Mouse (Mus musculus) kidney, embryonic 14.5 days (tissue): ENCODE results near the gene Trak1. TPM values are rescaled to one million over a fixed set of nuclear protein-coding genes. Genes with fewer than 3 reads are reported as not detected.

Source experiments
- ATAC-seq: fragments of 200-750 bp; cut with Nextera tagmentation; 2 replicates; pipeline ENCODE4 v1.8.0; 2017; ENCODE audit warnings: moderate number of reproducible peaks, mild to moderate bottlenecking, moderate TSS enrichment, moderate library complexity; ENCODE audit not compliant: low FRiP score, low TSS enrichment
- H3K27ac ChIP-seq: fragments of 300-500 bp; sonication (generic); 2 replicates; pipeline ENCODE4 v1.5.1; 2014; ENCODE audit warnings: low read depth, mild to moderate bottlenecking, low read length, moderate library complexity, mixed read lengths
- H3K27me3 ChIP-seq: fragments of 300-500 bp; sonication (generic); 2 replicates; pipeline ENCODE4 v1.6.1; 2014; ENCODE audit warnings: mild to moderate bottlenecking, low read length; ENCODE audit not compliant: control insufficient read depth, insufficient read depth
- H3K36me3 ChIP-seq: fragments of 300-500 bp; sonication (generic); 2 replicates; pipeline ENCODE4 v1.6.1; 2014; ENCODE audit warnings: low read length, mixed read lengths; ENCODE audit not compliant: control insufficient read depth, insufficient read depth
- H3K4me1 ChIP-seq: fragments of 300-500 bp; sonication (generic); 2 replicates; pipeline ENCODE4 v1.6.1; 2014; ENCODE audit warnings: low read length, mixed read lengths; ENCODE audit not compliant: control insufficient read depth, insufficient read depth
- H3K4me2 ChIP-seq: fragments of 300-500 bp; sonication (generic); replicated peaks from 2 replicates; pipeline ENCODE4 v1.6.1; 2014; ENCODE audit warnings: low read depth, mild to moderate bottlenecking, low read length
- H3K4me3 ChIP-seq: fragments of 300-500 bp; sonication (generic); 2 replicates; pipeline ENCODE4 v1.5.1; 2014; ENCODE audit warnings: mild to moderate bottlenecking, low read length
- H3K9ac ChIP-seq: fragments of 300-500 bp; sonication (generic); 2 replicates; pipeline ENCODE4 v1.6.1; 2014; ENCODE audit warnings: low read depth, mild to moderate bottlenecking, low read length, moderate library complexity
- H3K9me3 ChIP-seq: fragments of 300-500 bp; sonication (generic); 2 replicates; pipeline ENCODE4 v1.6.1; 2016; ENCODE audit warnings: low read length; ENCODE audit not compliant: control insufficient read depth
- WGBS: fragments of 180-500 bp; shearing (Covaris S2); extraction: QIAGEN DNeasy Blood & Tissue Kit; methylation state at CpG from one replicate; pipeline ENCODE4 v1.1.7; 2014; 5-methylcytosine and 5-hydroxymethylcytosine counted together
- polyA plus RNA-seq: library from polyadenylated mRNA; unstranded; fragments of >200 nt; fragmentation: Nextera tagmentation; extraction: Ambion mirVana; gene quantifications from 2 replicates; pipeline ENCODE4 v1.2.1, GENCODE M21; 2014

Gene Trak1
- polyA plus RNA-seq, 1 experiment from 2014 or later: 15.4 TPM

DNA sequence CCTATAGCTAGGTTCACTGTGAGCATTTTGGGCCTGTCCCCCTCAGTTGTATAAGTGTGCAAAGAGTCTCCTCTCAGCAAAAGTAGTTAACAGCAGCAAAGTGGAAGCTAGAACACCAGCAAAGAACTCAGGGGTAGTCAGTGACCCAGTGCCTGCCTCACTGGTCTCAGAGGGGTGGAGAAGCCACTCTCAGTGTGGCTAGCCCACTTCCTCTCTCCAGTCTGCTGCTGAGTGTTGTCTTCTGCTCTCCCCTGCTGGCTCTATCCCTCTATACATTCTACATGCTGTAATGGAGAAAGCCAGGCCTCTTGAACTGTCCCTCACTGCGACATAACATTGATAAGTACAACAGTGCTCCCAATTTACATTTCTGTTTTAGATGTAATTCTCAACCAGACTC is 26.2 kb upstream of the Trak1 start:
- H3K4me1 ChIP-seq: peaks cover under 1% of the 10 kb centered on the region; the same call in 1 of the 2 replicates
- ATAC-seq: no peak
- 93% methylated on average over 1 of the region's 1 CpGs for WGBS
- no peaks in the 10 kb centered on the region for H3K27me3 ChIP-seq
- no peak overlapping the region for H3K4me2 ChIP-seq
- no peak overlapping the region for H3K9ac ChIP-seq
- H3K9me3 ChIP-seq: 0 out of 2 replicates have a peak, but pooled peaks cover 2% of the 10 kb centered on the region
- no peak overlapping the region for H3K27ac ChIP-seq
- H3K4me3 ChIP-seq: no peak overlapping the region
- no peaks in the 10 kb centered on the region for H3K36me3 ChIP-seq

DNA sequence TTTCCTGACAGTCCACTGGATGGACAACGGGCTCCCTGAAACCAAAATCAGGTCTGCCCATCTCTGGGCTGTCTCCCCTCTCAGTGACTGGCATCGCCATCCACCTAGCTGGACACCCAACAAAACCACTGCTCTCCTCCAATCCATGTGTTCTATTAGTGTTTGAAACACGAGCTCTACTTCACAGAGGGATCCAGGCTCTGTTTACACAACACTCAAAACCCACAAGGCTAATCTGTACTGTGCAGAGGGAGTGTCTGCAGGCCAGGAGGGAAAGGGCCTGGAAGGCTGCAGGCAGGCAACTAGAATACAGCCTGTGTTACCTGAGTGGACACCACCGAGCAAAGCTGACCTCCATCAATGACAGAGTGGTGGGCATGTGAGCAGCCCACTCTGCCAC is 25.7 kb upstream of the Trak1 start:
- no peaks in the 10 kb centered on the region for H3K36me3 ChIP-seq
- H3K9ac ChIP-seq: no peak overlapping the region
- 58% methylated on average over 4 of the region's 4 CpGs for WGBS
- H3K27me3 ChIP-seq: no peaks in the 10 kb centered on the region
- peaks cover 5% of the 10 kb centered on the region; the same call in 1 of the 2 replicates for H3K4me1 ChIP-seq
- no peak overlapping the region for H3K27ac ChIP-seq
- ATAC-seq: 0 out of 2 replicates have a peak, but pooled peaks have one; percentile 28
- no peak overlapping the region for H3K4me2 ChIP-seq
- H3K9me3 ChIP-seq: 0 out of 2 replicates have a peak, but pooled peaks cover 2% of the 10 kb centered on the region
- H3K4me3 ChIP-seq: no peak overlapping the region

DNA sequence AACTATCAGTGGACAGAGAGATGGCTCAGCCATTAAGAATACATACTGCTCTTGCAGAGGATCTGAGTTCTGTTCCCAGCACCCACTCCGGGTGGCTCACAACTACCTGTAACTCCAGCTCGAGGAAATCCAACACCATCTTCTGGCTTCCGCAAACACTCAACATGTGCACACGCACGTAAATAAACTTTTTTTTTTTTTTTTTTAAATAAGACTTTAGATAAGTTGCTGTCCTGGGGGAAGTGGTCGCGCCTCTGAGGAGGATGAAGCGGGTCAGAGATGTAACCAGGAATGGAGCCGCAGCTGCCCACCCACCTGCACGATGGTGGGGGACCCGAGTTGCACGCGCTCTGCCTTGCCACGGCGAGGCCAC is 20.6 kb upstream of the Trak1 start:
- ATAC-seq: no peak
- H3K4me1 ChIP-seq: peaks cover 6% of the 10 kb centered on the region; the same call in 1 of the 2 replicates
- no peaks in the 10 kb centered on the region for H3K36me3 ChIP-seq
- H3K4me2 ChIP-seq: peak overlapping the region; percentile 82
- H3K27me3 ChIP-seq: no peaks in the 10 kb centered on the region
- 16% methylated on average over 15 of the region's 15 CpGs for WGBS
- H3K9ac ChIP-seq: peak overlapping the region; percentile 63
- H3K9me3 ChIP-seq: 0 out of 2 replicates have a peak, but pooled peaks cover 2% of the 10 kb centered on the region
- H3K27ac ChIP-seq: no peak overlapping the region
- peak overlapping the region; percentile 77 for H3K4me3 ChIP-seq

DNA sequence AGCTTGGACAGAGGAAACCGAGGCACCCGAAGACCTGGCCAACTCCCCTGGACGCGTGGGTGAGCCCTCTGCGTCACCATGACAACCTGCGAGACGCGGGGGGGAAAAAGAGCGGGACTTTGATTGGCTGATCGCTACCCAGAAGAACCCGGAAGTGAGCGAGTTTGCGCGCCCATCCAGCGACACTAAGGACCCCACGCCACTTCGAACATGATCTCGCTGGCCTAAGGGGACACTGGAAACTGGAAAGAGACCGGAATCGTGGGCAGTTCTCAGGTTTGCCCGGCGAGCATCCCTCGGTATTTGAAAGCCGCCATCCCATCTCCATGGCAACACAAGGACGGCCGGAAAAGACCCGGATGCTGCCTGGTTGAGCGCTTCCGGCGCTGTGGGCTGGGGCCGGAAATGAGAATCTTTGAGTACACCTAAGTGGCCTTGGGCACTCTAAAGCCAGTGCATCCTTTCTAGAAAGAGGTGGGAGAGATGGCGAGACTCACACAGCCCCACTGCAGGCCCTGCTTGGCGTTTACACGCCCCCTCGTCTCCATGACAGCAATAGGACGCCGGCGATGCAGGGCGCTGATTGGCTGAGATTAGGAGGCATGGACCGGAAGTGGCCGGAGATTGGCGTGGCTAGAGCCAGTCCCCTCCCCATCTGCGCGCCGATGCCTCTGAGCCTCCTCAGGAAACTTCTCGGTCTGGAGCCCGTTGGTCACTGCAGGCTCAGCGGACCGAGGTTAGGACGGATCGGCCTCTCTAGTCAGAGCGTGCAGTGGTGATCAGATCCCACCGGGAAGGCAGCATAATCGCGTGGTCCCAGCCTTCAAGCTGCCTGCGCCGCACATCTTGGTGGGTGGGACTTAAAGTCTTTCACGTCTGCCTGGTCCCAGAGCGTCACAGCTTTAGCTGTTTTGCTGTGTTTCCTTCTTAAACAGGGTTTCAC is 19.9 kb upstream of the Trak1 start, which contains the start of gene Ulk4:
Gene Ulk4, minus strand, starts transcription at position 80 of the 943 bp plus-strand sequence.
- WGBS: under 1% methylated on average over 59 of the region's 59 CpGs
- Histone ChIP-seq H3K27me3 (no peaks in the 10 kb centered on the region), H3K9me3 (0 out of 2 replicates have a peak, but pooled peaks cover 2% of the 10 kb centered on the region), H3K36me3 (no peaks in the 10 kb centered on the region), H3K4me3 (peak within 1 kb of the TSS; percentile 77), H3K27ac (peak within 1 kb of the TSS; percentile 86), H3K4me1 (peaks cover 6% of the 10 kb centered on the region; the same call in 1 of the 2 replicates), H3K4me2 (peak within 1 kb of the TSS; percentile 82), H3K9ac (peak within 1 kb of the TSS; percentile 63)
- peak; percentile 97 for ATAC-seq

DNA sequence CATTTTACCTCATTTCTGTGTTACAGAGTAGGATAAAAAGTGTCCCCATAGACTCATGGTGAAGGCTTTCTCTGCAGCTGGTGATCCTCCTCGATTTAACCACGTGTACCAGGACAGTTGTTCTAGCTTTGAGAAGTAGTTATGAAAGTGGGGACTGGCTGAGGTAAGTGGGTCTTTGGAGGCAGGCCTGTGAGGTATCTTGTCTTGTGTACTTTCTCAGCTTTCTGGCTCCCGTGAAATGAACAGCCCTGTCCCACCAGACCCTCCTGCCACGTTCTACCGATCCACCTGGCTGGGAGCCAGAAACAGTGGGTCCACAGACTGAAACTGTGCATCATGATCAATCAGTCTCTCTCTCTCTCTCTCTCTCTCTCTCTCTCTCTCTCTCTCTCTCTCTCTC is 18.1 kb upstream of the Trak1 start:
- 87% methylated on average over 5 of the region's 5 CpGs for WGBS
- no peak for ATAC-seq
- Histone ChIP-seq H3K27me3 (no peaks in the 10 kb centered on the region), H3K9me3 (peaks cover 5% of the 10 kb centered on the region; the same call in 1 of the 2 replicates), H3K4me2 (no peak overlapping the region), H3K36me3 (no peaks in the 10 kb centered on the region), H3K27ac (no peak overlapping the region), H3K4me3 (no peak overlapping the region), H3K9ac (no peak overlapping the region), H3K4me1 (peaks cover 6% of the 10 kb centered on the region; the same call in 1 of the 2 replicates)

DNA sequence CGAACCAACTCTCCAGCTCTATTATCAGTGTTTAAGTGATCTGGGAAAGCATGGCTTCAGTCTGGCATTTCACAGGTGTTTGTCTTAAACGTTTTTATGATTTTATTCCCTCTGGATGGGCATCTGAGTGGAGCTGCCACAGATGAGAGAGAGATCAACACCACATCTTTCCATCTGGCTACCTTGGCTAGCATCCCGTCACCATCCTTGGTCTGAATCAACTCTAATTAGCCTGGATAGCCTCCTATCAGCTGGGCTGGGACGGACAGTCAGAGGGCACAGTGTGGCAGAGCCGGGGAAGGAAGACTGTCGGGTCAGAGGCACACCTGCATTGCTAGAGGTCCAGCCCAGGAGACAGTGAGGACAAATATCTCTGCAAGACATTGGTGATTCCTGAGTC is 15.4 kb upstream of the Trak1 start:
- Histone ChIP-seq H3K4me1 (peaks cover 4% of the 10 kb centered on the region; the same call in 1 of the 2 replicates), H3K27me3 (no peaks in the 10 kb centered on the region), H3K9me3 (peaks cover 5% of the 10 kb centered on the region; the same call in 1 of the 2 replicates), H3K4me2 (no peak overlapping the region), H3K9ac (no peak overlapping the region), H3K27ac (no peak overlapping the region), H3K4me3 (no peak overlapping the region), H3K36me3 (no peaks in the 10 kb centered on the region)
- no peak for ATAC-seq
- 86% methylated on average over 6 of the region's 6 CpGs for WGBS

DNA sequence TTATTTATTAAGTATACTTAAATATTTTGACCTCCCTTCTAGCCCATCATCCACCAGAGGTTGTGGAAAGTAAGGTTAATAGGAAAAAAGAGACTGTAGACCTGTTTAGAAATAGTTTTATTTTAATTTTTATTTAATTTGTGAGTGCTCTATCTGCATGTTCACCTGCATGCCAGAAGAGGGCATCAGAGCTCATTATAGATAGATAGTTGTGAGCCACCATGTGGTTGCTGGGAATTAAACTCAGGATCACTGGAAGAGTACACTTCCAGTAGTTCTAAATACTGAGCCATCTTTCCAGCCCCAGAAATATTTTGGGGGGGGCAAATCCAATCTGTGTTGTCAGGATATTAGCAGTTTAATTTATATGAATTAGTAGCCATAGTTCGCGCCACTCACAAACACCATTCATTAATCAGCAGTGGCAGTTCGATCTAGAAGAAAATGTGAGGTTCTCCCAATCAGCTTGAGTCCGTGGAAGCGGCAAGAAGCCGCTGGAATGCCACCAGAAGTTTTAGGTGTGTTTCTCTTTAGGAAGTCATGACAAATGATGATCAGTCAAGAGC is 13.6 kb upstream of the Trak1 start:
- Histone ChIP-seq H3K36me3 (no peaks in the 10 kb centered on the region), H3K4me1 (peaks cover 4% of the 10 kb centered on the region; the same call in 1 of the 2 replicates), H3K9me3 (peaks cover 5% of the 10 kb centered on the region; the same call in 1 of the 2 replicates), H3K4me2 (no peak overlapping the region), H3K27me3 (no peaks in the 10 kb centered on the region), H3K27ac (no peak overlapping the region), H3K4me3 (no peak overlapping the region), H3K9ac (no peak overlapping the region)
- WGBS: 96% methylated on average over 6 of the region's 6 CpGs
- ATAC-seq: no peak

DNA sequence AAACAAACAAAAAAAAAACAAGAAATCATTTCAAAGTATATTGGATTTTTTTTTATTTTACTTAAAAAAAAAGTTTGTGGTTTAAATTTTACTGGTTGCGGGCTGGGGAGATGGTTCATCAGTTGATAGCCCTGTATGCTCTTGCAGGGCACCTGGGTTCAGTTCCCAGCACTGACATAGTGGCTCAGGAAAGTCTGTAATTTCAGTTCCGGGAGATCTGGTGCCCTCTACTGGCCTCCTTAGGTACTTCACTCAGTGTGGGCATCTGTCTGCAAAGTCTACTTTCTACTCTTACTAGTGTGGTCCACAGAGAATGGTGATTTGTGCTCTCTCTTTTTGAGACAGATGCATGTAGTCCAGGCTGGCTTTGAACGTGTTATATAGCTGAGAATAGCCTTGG is 12.9 kb upstream of the Trak1 start:
- Histone ChIP-seq H3K9me3 (peaks cover 5% of the 10 kb centered on the region; the same call in 1 of the 2 replicates), H3K4me2 (no peak overlapping the region), H3K9ac (no peak overlapping the region), H3K36me3 (no peaks in the 10 kb centered on the region), H3K27me3 (no peaks in the 10 kb centered on the region), H3K4me3 (no peak overlapping the region), H3K4me1 (peaks cover 4% of the 10 kb centered on the region; the same call in 1 of the 2 replicates), H3K27ac (no peak overlapping the region)
- ATAC-seq: no peak
- 96% methylated on average over 3 of the region's 3 CpGs for WGBS
